Mouse (Mus musculus): ENCODE results near the gene Mboat1.

GRCm38 (mm10) chr13:30137951-30138350 lies 1.7 kb downstream of the Mboat1 start:
- no peak for TF ChIP-seq CTCF (IDR thresholded peaks at IDR 0.05; ENCODE audit: insufficient read depth, low read length)
- no peak for TF ChIP-seq POLR2A (IDR thresholded peaks at IDR 0.05; ENCODE audit: borderline replicate concordance, extremely low read depth, low read depth, low read length)
